Mouse (Mus musculus) gastrocnemius, postnatal 10 days (tissue): ENCODE results near the gene H2al1j. TPM values are rescaled to one million over a fixed set of nuclear protein-coding genes. Genes with fewer than 3 reads are reported as not detected.
"Not testable (repeated sequence)": the region's sequence is repeated elsewhere in the genome, so short reads cannot be mapped to it uniquely, and the experiment has no call there.

Experiments used
- DNase-seq: peaks from one replicate; pipeline ENCODE4 v3.0.0; 2021; ENCODE audit warnings: mixed read lengths
- long read RNA-seq, 2 experiments: library from polyadenylated mRNA; stranded (forward); transcript quantifications; one replicate each; pipeline ENCODE4 v2.0.0; 2021
- total RNA-seq, 2 experiments: library from RNA; stranded (reverse); gene quantifications; 2 replicates each; pipeline ENCODE4 v1.2.3; 2021

The H2al1j gene
- total RNA-seq = not detected
- long read RNA-seq, experiment 1 = 0 reads
- long read RNA-seq, experiment 2 = 0 reads

DNA sequence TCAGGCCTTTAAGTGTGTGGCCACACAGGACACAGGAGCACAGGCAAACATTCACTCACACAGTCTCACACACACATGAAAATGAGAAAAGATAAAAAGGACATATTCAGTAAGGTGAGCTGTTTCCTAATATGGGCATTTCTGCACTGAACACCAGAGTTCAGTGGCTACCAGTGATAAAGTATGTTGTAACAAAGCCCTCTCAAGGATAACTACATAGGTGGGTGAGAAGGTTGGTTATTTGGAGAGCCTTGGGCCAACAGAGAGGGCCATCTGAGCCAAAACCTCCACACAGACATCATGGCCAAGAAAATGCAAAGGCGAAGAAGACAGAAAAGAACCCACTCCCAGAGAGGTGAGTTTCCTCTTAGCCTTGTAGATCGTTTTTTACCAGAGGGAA lies at the start of gene H2al1j:
Gene H2al1j (plus strand): TSS at position 301 of the 400 bp plus-strand sequence.
- not testable (repeated sequence) for DNase-seq

DNA sequence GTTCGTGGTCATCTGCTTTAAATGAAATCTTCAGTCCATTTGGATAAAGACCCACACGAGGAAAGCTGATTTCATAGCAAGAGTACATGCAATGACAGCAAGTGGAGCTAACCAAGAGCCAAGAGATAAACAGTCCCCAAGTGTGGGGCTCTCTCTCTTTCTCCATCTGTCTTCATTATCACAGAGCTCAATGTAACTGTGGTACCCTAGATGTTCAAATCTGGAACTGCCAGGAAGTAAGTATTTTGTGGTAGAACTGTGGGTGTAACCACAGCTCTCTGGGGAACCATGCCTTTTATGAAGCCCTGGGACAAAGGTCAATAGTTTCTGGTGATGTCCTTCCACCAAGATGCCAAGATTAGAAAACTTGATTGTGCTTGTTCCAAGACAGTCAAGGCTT lies 46.9 kb upstream of the H2al1j start:
- DNase-seq = no peak

DNA sequence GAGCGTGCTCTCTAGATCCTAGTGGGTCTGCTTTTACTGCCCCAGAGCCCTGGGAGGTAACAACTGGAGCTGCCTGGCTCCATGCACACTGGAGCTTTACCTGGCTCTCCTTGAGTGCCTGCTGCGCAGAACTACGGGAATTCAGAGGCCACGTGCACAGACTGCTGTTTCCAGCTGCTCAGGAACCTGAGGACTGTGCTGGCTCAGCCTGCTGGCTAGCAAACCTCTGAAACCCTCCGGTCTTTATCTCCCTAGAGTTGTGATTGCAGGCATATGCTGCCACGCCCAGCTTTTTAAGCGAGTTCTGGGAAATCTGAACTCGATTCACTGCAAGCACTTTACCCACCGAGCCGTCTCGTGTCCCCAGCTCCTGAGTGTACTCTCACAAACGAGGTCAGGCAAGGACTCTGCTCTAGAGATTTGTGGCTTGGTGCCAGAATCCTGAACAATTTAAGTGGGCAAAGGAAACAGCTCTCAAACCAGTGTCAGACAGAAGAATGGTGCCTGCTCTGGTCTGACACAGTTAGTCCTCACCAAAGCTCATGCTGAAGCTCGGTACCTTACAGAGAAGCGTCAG lies 39.2 kb upstream of the H2al1j start:
- no peak for DNase-seq

DNA sequence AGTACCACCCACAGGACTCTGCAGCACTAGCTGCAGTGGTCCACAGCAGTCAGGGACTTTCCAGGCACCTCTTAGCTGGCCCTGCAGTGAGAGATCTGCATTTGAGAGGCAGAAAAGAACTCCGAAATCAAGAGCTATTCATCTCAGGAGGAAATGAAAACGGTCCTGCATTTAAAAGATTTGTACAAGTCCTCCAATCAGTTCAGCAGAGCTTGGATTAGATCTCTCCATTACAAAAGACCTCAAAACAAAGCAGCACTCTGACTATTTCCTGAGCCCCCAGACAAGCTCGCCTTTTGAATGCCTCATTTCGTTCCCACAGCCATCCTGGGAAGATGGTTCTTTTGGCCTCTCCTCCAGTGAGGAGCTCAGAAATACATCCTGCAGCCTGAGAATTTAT lies 38.4 kb upstream of the H2al1j start:
- DNase-seq = no peak

DNA sequence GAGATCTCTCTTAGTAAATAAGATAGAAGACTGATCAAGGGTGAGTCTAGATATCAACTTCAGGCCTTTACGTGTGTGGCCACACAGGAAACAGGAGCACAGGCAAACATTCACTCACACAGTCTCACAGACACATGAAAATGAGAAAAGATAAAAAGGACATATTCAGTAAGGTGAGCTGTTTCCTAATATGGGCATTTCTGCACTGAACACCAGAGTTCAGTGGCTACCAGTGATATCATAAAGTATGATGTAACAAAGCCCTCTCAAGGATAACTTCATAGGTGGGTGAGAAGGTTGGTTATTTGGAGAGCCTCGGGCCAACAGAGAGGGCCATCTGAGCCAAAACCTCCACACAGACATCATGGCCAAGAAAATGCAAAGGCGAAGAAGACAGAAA lies 28.7 kb upstream of the H2al1j start, which contains the start of gene H2al1a:
Gene H2al1a (plus strand): TSS at position 301 of the 400 bp plus-strand sequence.
- DNase-seq = not testable (repeated sequence)

DNA sequence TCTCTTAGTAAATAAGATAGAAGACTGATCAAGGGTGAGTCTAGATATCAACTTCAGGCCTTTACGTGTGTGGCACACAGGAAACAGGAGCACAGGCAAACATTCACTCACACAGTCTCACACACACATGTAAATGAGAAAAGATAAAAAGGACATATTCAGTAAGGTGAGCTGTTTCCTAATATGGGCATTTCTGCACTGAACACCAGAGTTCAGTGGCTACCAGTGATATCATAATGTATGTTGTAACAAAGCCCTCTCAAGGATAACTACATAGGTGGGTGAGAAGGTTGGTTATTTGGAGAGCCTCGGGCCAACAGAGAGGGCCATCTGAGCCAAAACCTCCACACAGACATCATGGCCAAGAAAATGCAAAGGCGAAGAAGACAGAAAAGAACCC lies 25.5 kb upstream of the H2al1j start, which contains the start of gene H2al1b:
Gene H2al1b (plus strand): TSS at position 301 of the 400 bp plus-strand sequence.
- DNase-seq = not testable (repeated sequence)

DNA sequence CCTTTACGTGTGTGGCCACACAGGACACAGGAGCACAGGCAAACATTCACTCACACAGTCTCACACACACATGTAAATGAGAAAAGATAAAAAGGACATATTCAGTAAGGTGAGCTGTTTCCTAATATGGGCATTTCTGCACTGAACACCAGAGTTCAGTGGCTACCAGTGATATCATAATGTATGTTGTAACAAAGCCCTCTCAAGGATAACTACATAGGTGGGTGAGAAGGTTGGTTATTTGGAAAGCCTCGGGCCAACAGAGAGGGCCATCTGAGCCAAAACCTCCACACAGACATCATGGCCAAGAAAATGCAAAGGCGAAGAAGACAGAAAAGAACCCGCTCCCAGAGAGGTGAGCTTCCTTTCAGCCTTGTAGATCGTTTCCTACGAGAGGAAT lies 22.3 kb upstream of the H2al1j start, which contains the start of gene H2al1c:
Gene H2al1c (plus strand): TSS at position 301 of the 400 bp plus-strand sequence.
- DNase-seq = not testable (repeated sequence)

DNA sequence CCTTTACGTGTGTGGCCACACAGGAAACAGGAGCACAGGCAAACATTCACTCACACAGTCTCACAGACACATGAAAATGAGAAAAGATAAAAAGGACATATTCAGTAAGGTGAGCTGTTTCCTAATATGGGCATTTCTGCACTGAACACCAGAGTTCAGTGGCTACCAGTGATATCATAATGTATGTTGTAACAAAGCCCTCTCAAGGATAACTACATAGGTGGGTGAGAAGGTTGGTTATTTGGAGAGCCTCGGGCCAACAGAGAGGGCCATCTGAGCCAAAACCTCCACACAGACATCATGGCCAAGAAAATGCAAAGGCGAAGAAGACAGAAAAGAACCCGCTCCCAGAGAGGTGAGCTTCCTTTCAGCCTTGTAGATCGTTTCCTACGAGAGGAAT lies 19.1 kb upstream of the H2al1j start, which contains the start of gene H2al1d:
Gene H2al1d (plus strand): TSS at position 301 of the 400 bp plus-strand sequence.
- DNase-seq = not testable (repeated sequence)

DNA sequence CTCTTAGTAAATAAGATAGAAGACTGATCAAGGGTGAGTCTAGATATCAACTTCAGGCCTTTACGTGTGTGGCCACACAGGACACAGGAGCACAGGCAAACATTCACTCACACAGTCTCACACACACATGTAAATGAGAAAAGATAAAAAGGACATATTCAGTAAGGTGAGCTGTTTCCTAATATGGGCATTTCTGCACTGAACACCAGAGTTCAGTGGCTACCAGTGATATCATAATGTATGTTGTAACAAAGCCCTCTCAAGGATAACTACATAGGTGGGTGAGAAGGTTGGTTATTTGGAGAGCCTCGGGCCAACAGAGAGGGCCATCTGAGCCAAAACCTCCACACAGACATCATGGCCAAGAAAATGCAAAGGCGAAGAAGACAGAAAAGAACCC lies 16.0 kb upstream of the H2al1j start, which contains the start of gene H2al1e:
Gene H2al1e (plus strand): TSS at position 301 of the 400 bp plus-strand sequence.
- DNase-seq = not testable (repeated sequence)

DNA sequence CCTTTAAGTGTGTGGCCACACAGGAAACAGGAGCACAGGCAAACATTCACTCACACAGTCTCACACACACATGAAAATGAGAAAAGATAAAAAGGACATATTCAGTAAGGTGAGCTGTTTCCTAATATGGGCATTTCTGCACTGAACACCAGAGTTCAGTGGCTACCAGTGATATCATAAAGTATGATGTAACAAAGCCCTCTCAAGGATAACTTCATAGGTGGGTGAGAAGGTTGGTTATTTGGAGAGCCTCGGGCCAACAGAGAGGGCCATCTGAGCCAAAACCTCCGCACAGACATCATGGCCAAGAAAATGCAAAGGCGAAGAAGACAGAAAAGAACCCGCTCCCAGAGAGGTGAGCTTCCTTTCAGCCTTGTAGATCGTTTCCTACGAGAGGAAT lies 12.8 kb upstream of the H2al1j start, which contains the start of gene H2al1f:
Gene H2al1f (plus strand): TSS at position 301 of the 400 bp plus-strand sequence.
- not testable (repeated sequence) for DNase-seq

DNA sequence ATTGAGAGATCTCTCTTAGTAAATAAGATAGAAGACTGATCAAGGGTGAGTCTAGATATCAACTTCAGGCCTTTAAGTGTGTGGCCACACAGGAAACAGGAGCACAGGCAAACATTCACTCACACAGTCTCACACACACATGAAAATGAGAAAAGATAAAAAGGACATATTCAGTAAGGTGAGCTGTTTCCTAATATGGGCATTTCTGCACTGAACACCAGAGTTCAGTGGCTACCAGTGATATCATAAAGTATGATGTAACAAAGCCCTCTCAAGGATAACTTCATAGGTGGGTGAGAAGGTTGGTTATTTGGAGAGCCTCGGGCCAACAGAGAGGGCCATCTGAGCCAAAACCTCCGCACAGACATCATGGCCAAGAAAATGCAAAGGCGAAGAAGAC lies 9.7 kb upstream of the H2al1j start, which contains the start of gene H2al1g:
Gene H2al1g (plus strand): TSS at position 301 of the 400 bp plus-strand sequence.
- DNase-seq = not testable (repeated sequence)

DNA sequence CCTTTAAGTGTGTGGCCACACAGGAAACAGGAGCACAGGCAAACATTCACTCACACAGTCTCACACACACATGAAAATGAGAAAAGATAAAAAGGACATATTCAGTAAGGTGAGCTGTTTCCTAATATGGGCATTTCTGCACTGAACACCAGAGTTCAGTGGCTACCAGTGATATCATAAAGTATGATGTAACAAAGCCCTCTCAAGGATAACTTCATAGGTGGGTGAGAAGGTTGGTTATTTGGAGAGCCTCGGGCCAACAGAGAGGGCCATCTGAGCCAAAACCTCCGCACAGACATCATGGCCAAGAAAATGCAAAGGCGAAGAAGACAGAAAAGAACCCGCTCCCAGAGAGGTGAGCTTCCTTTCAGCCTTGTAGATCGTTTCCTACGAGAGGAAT lies 6.4 kb upstream of the H2al1j start, which contains the start of gene H2al1h:
Gene H2al1h (plus strand): TSS at position 301 of the 400 bp plus-strand sequence.
- DNase-seq = not testable (repeated sequence)

DNA sequence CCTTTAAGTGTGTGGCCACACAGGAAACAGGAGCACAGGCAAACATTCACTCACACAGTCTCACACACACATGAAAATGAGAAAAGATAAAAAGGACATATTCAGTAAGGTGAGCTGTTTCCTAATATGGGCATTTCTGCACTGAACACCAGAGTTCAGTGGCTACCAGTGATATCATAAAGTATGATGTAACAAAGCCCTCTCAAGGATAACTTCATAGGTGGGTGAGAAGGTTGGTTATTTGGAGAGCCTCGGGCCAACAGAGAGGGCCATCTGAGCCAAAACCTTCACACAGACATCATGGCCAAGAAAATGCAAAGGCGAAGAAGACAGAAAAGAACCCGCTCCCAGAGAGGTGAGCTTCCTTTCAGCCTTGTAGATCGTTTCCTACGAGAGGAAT lies 3.3 kb upstream of the H2al1j start, which contains the start of gene H2al1i:
Gene H2al1i (plus strand): TSS at position 301 of the 400 bp plus-strand sequence.
- not testable (repeated sequence) for DNase-seq

DNA sequence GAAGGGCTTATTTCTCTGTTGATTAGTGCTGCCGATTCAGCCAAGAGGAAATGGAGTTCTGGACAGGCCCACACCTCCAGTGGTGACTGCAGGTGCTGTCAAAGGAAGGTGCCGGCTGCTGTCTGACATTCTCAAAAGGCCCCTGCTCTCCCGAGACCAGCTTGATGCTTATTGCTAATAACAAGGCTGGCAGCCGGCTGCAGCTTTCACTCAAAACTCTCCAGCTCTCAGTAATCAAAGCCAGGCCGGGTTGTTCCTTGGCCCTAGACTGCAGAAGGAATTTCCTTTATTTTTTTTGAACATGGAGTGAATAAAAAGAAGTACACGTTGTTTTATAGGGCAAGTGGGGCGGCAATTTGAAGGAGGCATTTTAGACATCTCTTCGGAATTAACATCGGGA lies 18.1 kb downstream of the H2al1j start:
- no peak for DNase-seq

DNA sequence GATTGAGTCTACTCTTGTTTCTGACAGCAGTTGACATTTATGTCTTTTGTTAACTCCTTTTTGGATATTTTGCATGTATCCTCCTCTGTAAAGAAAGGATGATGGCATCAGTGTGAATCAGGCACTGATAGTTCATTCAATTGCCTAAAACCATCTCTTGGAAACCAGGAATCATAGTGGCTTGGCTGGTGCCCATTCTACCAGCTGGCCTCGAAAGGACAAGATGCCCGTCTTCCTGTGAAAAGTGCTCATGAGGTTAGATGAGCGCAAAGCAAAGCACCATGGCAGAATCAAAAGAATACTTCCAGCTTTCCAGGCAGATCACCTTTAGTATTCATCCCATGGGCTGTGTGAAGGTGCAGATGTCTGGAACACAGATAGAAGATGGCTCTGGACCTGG lies 19.1 kb downstream of the H2al1j start:
- DNase-seq = no peak

DNA sequence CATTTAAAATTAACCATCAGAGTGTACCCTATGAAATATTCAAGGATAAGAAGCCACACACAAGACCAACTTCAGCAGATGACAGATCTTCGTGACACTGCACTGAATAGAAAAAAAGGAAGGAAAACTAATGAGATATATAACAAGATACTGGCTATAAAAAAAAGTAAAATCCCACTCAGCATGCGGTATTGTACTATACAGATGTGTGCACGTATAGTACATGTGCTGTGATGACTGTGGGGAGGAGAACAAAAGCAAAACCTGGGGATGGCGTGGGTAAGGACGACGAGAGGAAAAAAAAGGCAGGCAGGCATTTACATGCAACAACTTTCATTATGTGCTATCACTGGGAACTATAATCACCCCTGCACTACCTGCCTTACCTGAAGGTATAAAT lies 33.2 kb downstream of the H2al1j start:
- no peak for DNase-seq

DNA sequence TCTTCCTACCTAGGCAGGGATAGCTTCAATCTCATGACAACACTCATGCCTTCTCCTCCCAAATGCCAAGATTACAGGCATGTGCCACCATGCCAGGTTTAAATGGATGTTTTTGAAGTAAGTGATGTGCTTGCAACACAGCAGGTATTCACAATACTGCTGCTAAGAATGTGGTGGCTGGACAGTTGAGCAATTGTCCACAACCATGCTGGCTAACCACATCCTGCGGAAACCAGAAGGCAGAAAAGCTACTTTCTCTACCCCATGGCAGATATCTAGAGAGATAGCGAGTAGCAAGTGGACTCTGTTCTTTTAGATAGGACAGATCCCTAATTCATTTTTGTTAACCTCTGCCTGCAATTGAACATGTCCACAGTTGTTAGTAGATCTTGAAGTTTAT lies 33.6 kb downstream of the H2al1j start:
- DNase-seq = no peak

DNA sequence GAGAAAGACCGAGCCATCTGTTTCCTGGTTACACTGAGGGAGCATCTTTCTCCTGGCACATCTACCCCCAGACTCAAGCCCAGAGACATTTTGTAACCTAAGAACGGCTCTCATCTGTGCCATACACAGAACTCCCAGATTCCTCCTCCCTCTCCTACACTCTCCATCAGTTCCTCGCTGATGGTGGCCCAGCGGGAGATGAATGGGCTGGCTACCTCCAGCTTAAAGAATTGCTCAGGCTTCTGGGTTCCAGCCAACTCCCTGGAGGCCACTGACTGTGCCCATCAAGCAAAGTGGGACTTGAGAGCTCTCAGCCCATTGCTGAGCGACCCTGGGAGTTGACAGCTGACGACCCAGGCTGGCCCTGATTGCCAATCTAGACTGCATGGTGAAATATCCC lies 36.3 kb downstream of the H2al1j start:
- no peak for DNase-seq

DNA sequence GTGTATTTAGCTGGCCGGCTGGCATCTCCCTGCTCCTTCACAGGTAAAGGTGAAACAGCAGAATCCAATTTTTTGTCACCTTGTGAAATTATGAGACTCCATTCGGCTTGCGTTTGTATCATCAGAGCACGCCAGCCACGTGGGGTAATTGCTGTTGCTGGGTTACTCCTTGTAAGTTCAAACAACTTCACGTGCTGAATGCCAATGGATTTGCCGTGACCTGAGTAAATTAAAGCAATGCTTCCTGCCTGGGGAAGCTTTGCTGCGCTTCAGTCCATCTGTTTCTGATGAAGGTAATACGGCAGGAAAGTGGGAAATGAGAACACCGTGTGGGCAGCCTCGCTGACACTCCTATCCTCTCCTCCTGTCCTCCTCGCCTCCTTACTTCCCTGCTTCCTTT lies 37.5 kb downstream of the H2al1j start:
- no peak for DNase-seq
